ENCODE assay signal across 17 mouse cellular contexts in genomic region chr8:83700423-83701085, GRCm38 (mm10). TPM values are rescaled to one million over a fixed set of nuclear protein-coding genes. Genes with fewer than 3 reads are reported as not detected.
DNase-seq lines count a peak whose midpoint lies in the region; ATAC-seq and TF ChIP-seq lines count a peak whose summit lies in the region.
"Had no signal": no experiment of that assay in that cellular context is flagged by ENCODE, and none has a peak within 500 bp of the region (broad histone marks: within the 10 kb centered on the region; RNA-seq: fewer than 3 reads in every experiment).

No protein-coding gene starts in this region.

- intact Hi-C loops in left cerebral cortex, postnatal 10 days (cut with DNase I), result no loop called here

- peak; percentile 24 for DNase-seq in cerebellum, adult 9-10 months
- DNase-seq in cerebellum, adult 2 months, result no peak
- peak; percentile 24 for DNase-seq in heart, postnatal 0 days (ENCODE audit: low spot score)
- DNase-seq in heart, embryonic 10.5 days (ENCODE audit: low spot score), result no peak
- DNase-seq in thymus, postnatal 4 days, result peak; percentile 15
- DNase-seq in thymus, adult 18-20 months, result no peak
- DNase-seq in frontal cortex, postnatal 14 days (ENCODE audit: low spot score in 2 of 2), result no peak
- no peak for DNase-seq in left cerebral cortex, postnatal 10 days (ENCODE audit: extremely low spot score in 1 of 2, low spot score in 2 of 2)
- DNase-seq: cerebellum, postnatal 25 days; gastrocnemius, postnatal 25 days; layer of hippocampus, adult 9-11 months; left cerebral cortex, postnatal 4 days; lung, adult 2 months; right cerebral cortex, postnatal 14 days had no signal

- no peak overlapping the region for H3K4me3 ChIP-seq in cerebellum, adult 2 months (replicated peaks; ENCODE audit: insufficient read depth, low read depth, low read length)
- H3K4me3 ChIP-seq in heart, postnatal 0 days (ENCODE audit: low read depth, low read length), result no peak overlapping the region
- no peak overlapping the region for H3K4me3 ChIP-seq in heart, embryonic 10.5 days
- H3K4me3 ChIP-seq: hindbrain, embryonic 13.5 days had no signal

- H3K27ac ChIP-seq in cerebellum, adult 2 months (ENCODE audit: insufficient read depth, low read length), result no peak overlapping the region
- H3K27ac ChIP-seq in heart, postnatal 0 days (ENCODE audit: low read depth), result no peak overlapping the region
- H3K27ac ChIP-seq in heart, embryonic 10.5 days, result no peak overlapping the region
- H3K27ac ChIP-seq: forebrain, embryonic 15.5 days; hindbrain, embryonic 13.5 days had no signal

- no peaks in the 10 kb centered on the region for H3K9me3 ChIP-seq in heart, postnatal 0 days (replicated peaks; ENCODE audit: control insufficient read depth, low read length)
- H3K9me3 ChIP-seq in heart, embryonic 10.5 days, result no peaks in the 10 kb centered on the region
- H3K9me3 ChIP-seq: forebrain, embryonic 15.5 days; hindbrain, embryonic 13.5 days had no signal

- no peak for TF ChIP-seq POLR2A in cerebellum, adult 2 months (IDR thresholded peaks at IDR 0.05; ENCODE audit: borderline replicate concordance, insufficient read depth, low read length)

- H3K4me1 ChIP-seq in cerebellum, adult 2 months (ENCODE audit: control insufficient read depth, insufficient read depth, low read length), result peaks cover 9% of the 10 kb centered on the region
- peaks cover 31% of the 10 kb centered on the region for H3K4me1 ChIP-seq in heart, postnatal 0 days (ENCODE audit: control insufficient read depth, insufficient read depth)
- peaks cover 44% of the 10 kb centered on the region for H3K4me1 ChIP-seq in heart, embryonic 10.5 days

- no peak for TF ChIP-seq EP300 in heart, postnatal 0 days (IDR thresholded peaks at IDR 0.05; ENCODE audit: low read depth)

- H3K9ac ChIP-seq in heart, postnatal 0 days (replicated peaks; ENCODE audit: low read depth, low read length), result no peak overlapping the region
- H3K9ac ChIP-seq: forebrain, embryonic 15.5 days; hindbrain, embryonic 13.5 days had no signal

- ATAC-seq in heart, postnatal 0 days (ENCODE audit: insufficient read depth, low read depth), result no peak
- ATAC-seq: activated CD4-positive, CD25-positive, alpha-beta regulatory T cell, adult 4 months; forebrain, embryonic 15.5 days had no signal

- no peak for TF ChIP-seq CTCF in cerebellum, adult 2 months (IDR thresholded peaks at IDR 0.05; ENCODE audit: borderline replicate concordance, insufficient read depth, low read depth, low read length)
- no peak for TF ChIP-seq CTCF in heart, postnatal 0 days (IDR thresholded peaks at IDR 0.05; ENCODE audit: low read depth)

- no peaks in the 10 kb centered on the region for H3K36me3 ChIP-seq in heart, postnatal 0 days (replicated peaks; ENCODE audit: control insufficient read depth, insufficient read depth, low read length)
- H3K36me3 ChIP-seq in heart, embryonic 10.5 days, result no peaks in the 10 kb centered on the region
- H3K36me3 ChIP-seq: forebrain, embryonic 15.5 days; hindbrain, embryonic 13.5 days had no signal

- 67% methylated on average over 9 of the region's 9 CpGs for WGBS in cerebellum, adult 2 months
- WGBS in heart, postnatal 0 days, result 46% methylated on average over 9 of the region's 9 CpGs
- 69% methylated on average over 9 of the region's 9 CpGs for WGBS in heart, embryonic 10.5 days

- H3K27me3 ChIP-seq in cerebellum, adult 2 months (ENCODE audit: control insufficient read depth, insufficient read depth, low read length), result no peaks in the 10 kb centered on the region
- no peaks in the 10 kb centered on the region for H3K27me3 ChIP-seq in heart, postnatal 0 days (ENCODE audit: control insufficient read depth, insufficient read depth, low read length)
- no peaks in the 10 kb centered on the region for H3K27me3 ChIP-seq in heart, embryonic 10.5 days (ENCODE audit: insufficient read depth, poor library complexity, severe bottlenecking)
- H3K27me3 ChIP-seq: forebrain, embryonic 15.5 days; hindbrain, embryonic 13.5 days had no signal

- no peak overlapping the region for H3K4me2 ChIP-seq in heart, postnatal 0 days (ENCODE audit: low read depth, low read length)
- H3K4me2 ChIP-seq: forebrain, embryonic 15.5 days had no signal

RNA-seq across cellular contexts. Expression of gene Pkn1, which starts 1.6 kb away (rescaled TPM):
- polyA plus RNA-seq in cerebellum, adult 2 months (2012; rRNA removed), result 59.8 and 62.7 TPM in 2 replicates
- total RNA-seq in heart, postnatal 0 days (2014; rRNA removed; ENCODE audit: low replicate concordance), result 44.2 and 57.4 TPM in 2 replicates
- polyA plus RNA-seq in heart, postnatal 0 days (2015; fragmentation: Nextera tagmentation; extraction: Ambion mirVana), result 13.0 and 14.2 TPM in 2 replicates
- 21.5 and 23.2 TPM in 2 replicates for polyA plus RNA-seq in heart, embryonic 10.5 days (2016; fragmentation: Nextera tagmentation; extraction: Ambion mirVana)
- total RNA-seq in left cerebral cortex, postnatal 10 days (2021), result 10 to 100 TPM; 73.1 to 75.9 TPM

RNA-seq across cellular contexts. Expression of gene Ddx39, which starts 14.4 kb away (rescaled TPM):
- polyA plus RNA-seq in cerebellum, adult 2 months (2012; rRNA removed), result 30.0 and 31.5 TPM in 2 replicates
- 92.5 and 95.7 TPM in 2 replicates for total RNA-seq in heart, postnatal 0 days (2014; rRNA removed; ENCODE audit: low replicate concordance)
- 75.5 and 79.3 TPM in 2 replicates for polyA plus RNA-seq in heart, postnatal 0 days (2015; fragmentation: Nextera tagmentation; extraction: Ambion mirVana)
- 221 and 253 TPM in 2 replicates for polyA plus RNA-seq in heart, embryonic 10.5 days (2016; fragmentation: Nextera tagmentation; extraction: Ambion mirVana)
- total RNA-seq in left cerebral cortex, postnatal 10 days (2021), result 10 to 100 TPM; 24.4 to 25.2 TPM

RNA-seq across cellular contexts. Expression of gene Ptger1, which starts 34.1 kb away (rescaled TPM):
- polyA plus RNA-seq in cerebellum, adult 2 months (2012; rRNA removed), result 0.76 and 0.77 TPM in 2 replicates
- 0.15 TPM in 1 of 2 replicates, not detected in the other for total RNA-seq in heart, postnatal 0 days (2014; rRNA removed; ENCODE audit: low replicate concordance)
- 0.20 and 0.32 TPM in 2 replicates for polyA plus RNA-seq in heart, postnatal 0 days (2015; fragmentation: Nextera tagmentation; extraction: Ambion mirVana)
- 0.36 and 0.46 TPM in 2 replicates for polyA plus RNA-seq in heart, embryonic 10.5 days (2016; fragmentation: Nextera tagmentation; extraction: Ambion mirVana)
- under 1 TPM; 0.71 to 0.77 TPM for total RNA-seq in left cerebral cortex, postnatal 10 days (2021)

RNA-seq across cellular contexts. Expression of gene Adgre5, which starts 40.6 kb away (rescaled TPM):
- 22.7 and 23.8 TPM in 2 replicates for polyA plus RNA-seq in cerebellum, adult 2 months (2012; rRNA removed)
- total RNA-seq in heart, postnatal 0 days (2014; rRNA removed; ENCODE audit: low replicate concordance), result 46.4 and 51.2 TPM in 2 replicates
- 35.3 and 35.8 TPM in 2 replicates for polyA plus RNA-seq in heart, postnatal 0 days (2015; fragmentation: Nextera tagmentation; extraction: Ambion mirVana)
- 11.8 and 17.1 TPM in 2 replicates for polyA plus RNA-seq in heart, embryonic 10.5 days (2016; fragmentation: Nextera tagmentation; extraction: Ambion mirVana)
- total RNA-seq in left cerebral cortex, postnatal 10 days (2021), result 10 to 100 TPM; 11.4 to 11.7 TPM

RNA-seq across cellular contexts. Expression of gene Gipc1, which starts 48.1 kb away (rescaled TPM):
- 51.3 and 51.7 TPM in 2 replicates for polyA plus RNA-seq in cerebellum, adult 2 months (2012; rRNA removed)
- total RNA-seq in heart, postnatal 0 days (2014; rRNA removed; ENCODE audit: low replicate concordance), result 82.2 and 82.6 TPM in 2 replicates
- 101 and 102 TPM in 2 replicates for polyA plus RNA-seq in heart, postnatal 0 days (2015; fragmentation: Nextera tagmentation; extraction: Ambion mirVana)
- polyA plus RNA-seq in heart, embryonic 10.5 days (2016; fragmentation: Nextera tagmentation; extraction: Ambion mirVana), result 204 and 214 TPM in 2 replicates
- total RNA-seq in left cerebral cortex, postnatal 10 days (2021), result 10 to 100 TPM; 84.0 to 86.7 TPM

Comparison
In these comparisons a context has a peak if more than half of its experiments do, and no peak if none do; other contexts are left out.
1. DNase-seq: peak in cerebellum, adult 9-10 months (single experiment), heart, postnatal 0 days (single experiment) and thymus, postnatal 4 days (single experiment); none in cerebellum, adult 2 months (0 of 2), heart, embryonic 10.5 days (single experiment), thymus, adult 18-20 months (0 of 2), frontal cortex, postnatal 14 days (0 of 2) and left cerebral cortex, postnatal 10 days (0 of 2).